Mouse (Mus musculus) stomach, postnatal 0 days (tissue): ENCODE results near the gene Dnah8.

Experiments
- CTCF ChIP-seq: IDR thresholded peaks from 2 replicates; pipeline ENCODE4 v1.5.1; 2016; ENCODE audit warnings: antibody characterized with exemption, low read depth, mild to moderate bottlenecking, moderate library complexity
- EP300 ChIP-seq: optimal IDR thresholded peaks from 2 replicates; pipeline ENCODE3; 2016; ENCODE audit warnings: antibody characterized with exemption

DNA sequence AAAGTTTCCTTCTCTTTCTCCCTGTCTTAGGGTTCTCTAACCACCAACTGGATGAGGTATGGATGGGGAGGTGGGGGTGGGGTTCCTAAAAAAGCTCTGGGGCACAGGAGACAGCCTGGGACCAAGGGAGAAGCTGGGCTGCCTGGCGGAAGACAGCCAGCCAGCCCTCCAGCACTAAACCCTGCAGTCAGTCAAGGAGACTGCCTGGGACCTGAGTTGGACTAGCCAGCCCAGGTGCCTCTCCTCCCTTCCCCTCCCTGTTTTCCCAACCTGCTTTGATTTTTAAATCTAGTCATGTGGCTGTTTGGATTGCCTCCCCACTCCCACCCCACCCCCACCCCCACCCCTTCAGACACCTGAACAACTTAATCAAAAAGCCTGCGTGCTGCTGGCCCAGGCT, 256.8 kb downstream of the Dnah8 start:
- TF ChIP-seq CTCF = no peak
- no peak for TF ChIP-seq EP300
